Mouse (Mus musculus) layer of hippocampus, adult 9-11 months (tissue): ENCODE data around the gene Sult6b1.

Experiments used
- DNase-seq: peaks from one replicate; pipeline ENCODE4 v3.0.0; 2022

Gene Sult6b1

DNA sequence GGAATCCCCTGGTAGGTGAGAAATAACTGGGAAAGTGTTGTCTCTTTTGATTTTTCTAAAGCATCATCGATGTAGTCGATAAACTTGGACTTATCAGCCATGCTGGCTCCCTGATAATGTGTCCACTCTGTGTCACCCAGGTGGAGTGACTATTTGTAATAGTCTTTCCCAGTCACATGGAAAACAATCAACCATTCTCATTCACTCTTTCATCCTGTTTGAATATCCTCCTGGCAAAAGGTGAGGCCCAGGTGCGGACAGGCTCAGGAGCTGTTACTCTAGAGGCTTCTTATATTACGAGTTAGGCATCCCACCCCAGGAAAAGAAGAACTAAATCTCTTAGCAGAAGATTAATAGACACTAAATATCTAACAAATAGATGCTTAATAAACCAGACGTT lies at the start of gene Sult6b1:
Sult6b1 (minus strand) TSS at position 101 of the 400 bp plus-strand sequence.
- no peak for DNase-seq

DNA sequence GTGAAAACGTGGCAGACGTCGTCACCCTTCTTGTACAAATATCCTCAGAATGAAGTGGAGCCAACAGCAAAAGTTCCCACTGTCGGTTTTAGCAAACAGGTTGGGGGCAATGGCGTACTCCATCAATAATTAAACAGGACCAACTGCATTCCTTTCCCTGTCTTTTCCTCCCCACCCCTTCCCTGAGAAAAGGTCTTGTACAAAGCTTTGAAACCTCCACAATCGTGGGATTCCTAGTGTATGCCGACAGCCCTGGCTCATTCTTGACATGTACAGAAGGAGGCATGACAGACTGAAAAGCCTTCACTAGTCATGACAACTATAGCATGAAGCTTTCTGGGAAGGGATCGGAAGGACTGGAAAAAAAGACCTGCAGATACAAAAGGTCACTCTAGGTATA lies 46.4 kb upstream of the Sult6b1 start:
- DNase-seq: no peak

DNA sequence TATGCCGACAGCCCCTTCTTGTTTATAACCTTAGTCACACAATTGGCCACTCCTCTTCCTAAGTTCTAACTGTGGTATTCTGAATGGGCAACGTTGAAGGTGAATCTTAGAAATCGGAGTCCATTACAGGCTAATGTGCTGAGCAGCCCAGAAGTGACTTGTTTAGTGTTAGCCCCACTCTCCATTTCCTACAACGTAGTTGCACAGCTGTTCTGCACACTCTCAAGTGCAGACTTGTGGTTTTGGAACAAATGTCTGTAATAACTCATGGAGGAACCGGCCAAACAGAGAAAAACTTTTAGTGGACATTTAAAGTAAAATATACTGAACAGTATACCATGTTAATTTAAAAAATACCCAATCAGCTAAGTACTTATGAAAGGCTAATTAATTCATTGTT lies 45.3 kb upstream of the Sult6b1 start:
- DNase-seq: no peak

DNA sequence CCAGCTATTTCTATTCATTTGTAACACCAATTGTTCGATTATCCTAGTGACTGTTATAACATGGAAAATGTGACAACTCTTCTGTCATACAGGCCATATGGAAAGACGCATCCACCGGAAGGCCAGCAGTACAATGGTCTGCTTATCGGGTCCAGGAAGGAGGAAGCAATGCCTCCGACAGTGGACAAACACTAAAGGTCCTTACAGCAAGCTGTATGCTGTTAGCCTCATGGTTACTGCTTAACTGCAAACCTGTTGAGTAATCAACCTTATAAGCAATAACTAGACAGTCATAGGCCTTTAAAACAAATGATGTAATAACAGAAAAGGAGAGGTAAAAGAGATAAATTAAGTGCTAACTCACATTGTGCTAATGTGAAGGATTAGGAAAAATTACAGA lies 44.4 kb upstream of the Sult6b1 start:
- DNase-seq: no peak

DNA sequence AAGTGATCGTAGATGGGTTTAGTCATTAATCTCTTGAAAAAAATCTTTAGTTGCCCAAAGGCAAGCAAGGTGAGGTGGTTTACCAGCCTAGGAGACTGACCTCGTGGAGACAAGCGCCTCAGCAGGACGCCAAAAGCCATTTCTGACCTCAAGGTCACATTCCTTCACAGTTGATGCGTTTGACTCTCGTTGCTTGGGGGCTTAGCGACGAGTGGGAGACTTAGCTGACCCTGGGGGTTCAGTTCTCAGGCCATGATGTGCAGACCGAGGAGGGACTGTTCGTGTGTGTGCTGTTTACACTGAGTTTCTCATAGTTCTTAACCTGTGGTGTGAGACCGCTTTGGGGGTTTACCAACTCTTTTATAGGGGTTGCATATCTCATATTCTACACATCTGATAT lies 35.8 kb upstream of the Sult6b1 start:
- no peak for DNase-seq

DNA sequence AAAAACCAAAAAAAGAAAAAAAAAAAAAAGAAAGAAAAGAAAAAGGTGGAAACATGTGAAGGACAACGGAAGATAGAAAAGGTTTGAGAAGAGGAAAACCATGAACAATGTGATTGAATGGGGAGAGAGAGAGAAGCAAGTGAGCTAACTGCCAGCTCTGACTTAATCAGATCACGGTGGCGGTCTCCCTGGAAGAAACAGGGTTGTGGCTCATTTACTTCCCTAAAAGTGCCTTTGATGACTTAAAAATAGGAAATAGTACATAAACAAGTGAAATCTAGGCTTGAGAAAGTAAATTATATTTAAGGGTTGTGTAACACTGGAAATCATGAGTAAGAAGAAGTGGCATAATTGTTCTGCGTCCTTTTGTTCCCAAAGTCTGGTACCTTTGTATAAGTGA lies 32.1 kb upstream of the Sult6b1 start:
- no peak for DNase-seq

DNA sequence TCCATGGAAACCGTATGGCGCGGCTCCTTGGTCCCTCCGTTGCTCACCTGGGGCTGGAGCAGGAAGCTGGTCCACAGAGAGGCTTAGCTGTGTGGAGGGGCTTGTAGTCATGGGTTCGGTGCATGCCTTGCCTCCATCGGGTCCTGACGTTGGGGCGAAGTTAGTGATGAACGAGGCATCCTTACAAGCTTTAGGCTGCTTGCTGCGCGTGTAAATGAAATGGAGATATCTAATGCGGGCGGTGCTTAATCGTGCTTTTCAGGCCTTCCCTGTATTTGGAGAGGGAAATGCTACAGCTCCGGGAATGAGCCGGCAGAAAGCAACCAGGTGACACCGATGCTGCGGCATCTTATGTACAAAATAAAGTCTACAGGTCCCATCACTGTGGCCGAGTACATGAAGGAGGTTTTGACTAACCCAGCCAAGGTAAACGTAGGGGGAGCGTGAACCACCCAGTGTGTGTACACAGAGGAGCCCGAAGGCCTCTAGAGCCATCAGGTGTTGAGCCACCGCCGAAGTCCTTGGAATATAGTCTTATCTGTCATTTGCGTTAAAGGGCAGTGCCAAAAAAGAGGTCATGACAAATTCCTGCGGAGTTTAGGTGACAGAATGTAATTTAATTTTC lies 30.5 kb upstream of the Sult6b1 start:
- no peak for DNase-seq

DNA sequence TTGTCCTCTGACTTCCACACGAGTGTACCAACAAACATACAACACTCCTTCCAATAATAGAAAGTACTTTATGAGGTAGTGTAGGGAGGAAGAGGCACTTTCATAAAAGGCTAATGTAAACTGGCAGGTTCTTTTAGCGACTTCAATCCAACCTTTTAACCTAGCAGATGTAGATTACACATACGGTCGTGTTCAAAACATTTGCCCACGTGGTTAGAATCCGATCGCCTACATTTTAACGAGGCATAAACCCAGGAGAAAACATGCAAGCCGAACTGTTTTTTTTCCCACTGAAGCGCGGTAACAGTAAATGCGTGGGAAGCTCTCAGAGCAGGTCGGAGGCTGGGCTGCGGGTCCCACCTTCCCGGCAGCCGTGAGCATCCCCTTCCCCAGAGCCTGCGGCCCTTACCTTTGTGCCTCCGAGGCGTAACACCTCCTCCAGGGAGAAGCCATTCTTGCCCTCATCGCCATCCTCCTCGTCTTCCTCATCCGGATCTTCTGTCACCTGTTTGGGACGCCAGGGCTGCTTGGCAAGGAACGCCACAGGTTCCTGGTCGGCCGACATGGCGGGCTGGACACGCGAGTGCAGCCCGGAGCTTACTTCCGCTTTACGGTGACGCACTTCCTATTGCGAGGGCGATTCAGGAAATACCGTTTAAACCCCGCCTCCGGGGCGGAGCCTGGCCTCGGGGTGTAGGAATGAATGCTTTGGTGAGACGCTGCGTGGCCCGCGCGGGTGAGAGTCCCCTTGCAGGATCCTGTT lies 29.9 kb upstream of the Sult6b1 start, which contains the start of the genes Cebpz and Ndufaf7:
Cebpz (minus strand) TSS at position 601 of the 763 bp plus-strand sequence.
Ndufaf7 (plus strand) TSS at position 671 of the 763 bp plus-strand sequence.
- peak; percentile 98 for DNase-seq

DNA sequence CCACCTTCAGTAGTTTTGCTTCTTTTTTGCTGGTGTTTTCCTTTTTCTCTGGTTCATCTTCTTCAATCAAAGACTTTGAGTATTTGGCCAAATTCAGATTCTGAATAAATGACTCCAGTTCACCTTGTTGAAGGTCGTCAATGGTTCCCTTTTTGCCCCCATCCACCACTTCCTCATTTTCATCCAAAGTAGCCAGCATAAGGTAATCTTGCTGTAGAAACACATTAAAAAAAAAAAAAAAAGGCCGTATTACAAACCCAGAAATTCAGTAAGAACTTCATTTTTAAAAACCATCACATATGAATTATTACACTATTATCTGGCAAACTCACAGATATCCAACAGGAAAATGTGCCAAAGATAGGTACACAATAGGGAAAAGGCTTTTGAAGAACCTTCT lies 29.1 kb upstream of the Sult6b1 start:
- no peak for DNase-seq

DNA sequence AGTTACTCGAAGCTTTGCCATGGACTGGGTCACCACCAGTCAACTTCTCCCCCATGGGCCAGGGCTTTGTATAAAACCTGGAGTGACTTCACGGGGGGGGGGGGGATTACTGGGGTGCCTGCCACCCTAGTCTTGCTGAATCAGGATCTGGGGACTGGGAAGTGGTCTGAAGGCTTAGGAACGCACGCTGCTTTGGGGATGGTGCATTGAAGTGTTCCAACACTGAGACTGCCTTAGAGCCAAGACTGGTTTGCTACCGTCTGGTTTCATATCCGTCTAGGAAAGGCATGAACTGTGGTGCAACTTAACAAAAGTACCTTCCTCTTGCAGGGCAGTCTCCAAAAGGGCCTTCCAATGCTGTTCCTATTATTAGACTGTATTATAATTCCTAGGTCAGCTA lies 10.9 kb upstream of the Sult6b1 start:
- DNase-seq: peak; percentile 71

DNA sequence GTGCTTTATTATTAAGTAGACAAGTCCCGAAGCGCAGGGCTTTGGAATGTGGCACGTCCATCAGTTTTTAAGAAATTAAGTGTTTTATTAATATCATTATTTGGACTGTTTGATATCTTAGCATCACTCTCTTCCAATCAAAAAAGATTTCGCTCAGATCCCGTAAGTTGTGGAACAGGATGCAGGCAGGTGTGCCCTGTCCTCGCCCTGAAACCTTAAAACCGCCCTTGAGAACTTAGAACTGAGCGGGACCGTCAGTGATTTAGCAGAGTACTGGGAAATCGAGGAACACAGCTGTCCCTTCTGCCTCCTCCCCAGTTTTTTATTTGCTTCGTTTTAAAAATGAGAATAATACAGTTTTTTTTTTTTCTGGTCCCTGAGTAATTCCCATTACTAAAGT lies 10.1 kb upstream of the Sult6b1 start:
- no peak for DNase-seq

DNA sequence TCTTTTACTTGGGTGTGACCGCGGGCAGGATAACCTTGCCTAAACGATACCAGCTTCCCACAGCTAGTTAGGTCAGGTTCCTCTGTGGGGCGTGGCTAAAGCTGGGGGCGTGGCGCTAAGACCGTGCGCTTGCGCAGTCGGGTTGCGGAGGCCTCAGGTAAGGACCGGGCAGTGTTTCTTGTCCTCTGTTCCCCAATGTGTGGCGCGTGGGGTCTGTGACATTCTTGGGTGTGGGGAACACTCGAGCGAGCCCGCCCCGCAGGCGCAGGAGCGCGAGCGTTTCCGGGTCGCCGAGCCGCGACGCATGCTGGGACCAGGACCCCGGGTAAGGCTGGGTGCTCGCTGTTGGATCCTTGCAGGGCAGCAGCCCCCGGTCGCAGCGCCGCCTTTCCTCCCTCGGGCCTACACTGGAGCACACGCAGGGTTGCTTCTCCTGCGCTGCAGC lies 9.6 kb upstream of the Sult6b1 start, which contains the start of gene Cebpzos:
Cebpzos (plus strand) TSS at position 132 of the 445 bp plus-strand sequence.
- peak; percentile 93 for DNase-seq

DNA sequence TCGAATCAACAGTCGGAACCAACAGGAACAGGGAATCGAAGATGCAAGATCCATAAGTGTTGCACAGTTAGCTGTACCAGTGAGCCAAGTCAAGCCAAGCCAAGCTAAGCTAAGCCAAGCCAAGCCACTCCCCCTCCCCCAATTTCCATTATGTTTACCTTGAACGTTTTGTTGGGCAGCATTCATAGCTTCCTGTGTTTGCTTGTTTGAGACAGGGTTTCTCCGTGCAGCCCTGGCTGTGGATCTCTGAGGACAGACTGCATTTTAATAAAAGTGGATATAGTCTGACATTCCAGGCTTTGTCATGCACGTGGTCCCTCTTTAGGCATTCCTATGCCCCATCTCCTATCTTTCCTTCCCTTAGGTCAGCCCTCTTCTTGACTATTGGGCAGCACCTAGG lies 9.0 kb upstream of the Sult6b1 start:
- DNase-seq: no peak

DNA sequence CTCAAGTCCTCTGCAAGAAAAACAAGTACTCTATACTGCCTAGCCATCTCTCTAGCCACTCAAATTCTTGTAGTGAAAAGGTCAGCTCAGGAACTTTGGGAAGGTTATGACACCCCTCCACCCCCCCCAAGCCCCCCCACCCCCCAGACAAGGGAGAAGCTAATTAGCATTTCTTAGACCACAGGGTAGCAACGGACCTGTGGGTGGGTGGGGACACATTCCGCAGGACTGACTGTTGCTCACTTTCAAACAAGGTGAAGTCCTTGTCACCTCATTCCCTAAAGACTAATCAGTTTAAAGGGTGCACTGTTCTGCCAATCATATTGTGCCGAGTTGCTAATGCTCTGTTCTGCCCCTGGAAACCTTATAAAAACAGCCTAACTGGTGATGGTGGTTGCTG lies 7.1 kb upstream of the Sult6b1 start:
- no peak for DNase-seq

DNA sequence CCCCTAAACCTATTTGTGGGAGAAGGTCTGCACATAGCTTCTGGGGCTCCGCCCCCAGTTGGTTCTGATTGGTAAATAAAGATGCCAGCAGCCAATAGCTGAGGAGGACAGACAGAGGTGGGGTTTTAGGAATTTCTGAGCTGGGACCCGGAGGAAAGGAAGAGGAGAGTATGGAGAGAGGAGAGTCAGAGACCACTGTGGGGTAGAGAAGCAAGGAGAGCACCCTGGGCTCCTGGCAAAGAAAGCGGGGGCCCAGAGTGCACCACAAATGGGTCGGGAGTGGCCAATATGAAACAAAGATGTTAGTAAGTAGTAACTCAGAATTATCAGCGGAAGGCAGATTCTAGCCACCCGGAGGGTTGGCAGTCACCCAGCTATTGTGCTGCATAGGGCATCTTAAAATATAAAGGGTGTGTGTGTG lies 6.1 kb upstream of the Sult6b1 start:
- peak; percentile 34 for DNase-seq

DNA sequence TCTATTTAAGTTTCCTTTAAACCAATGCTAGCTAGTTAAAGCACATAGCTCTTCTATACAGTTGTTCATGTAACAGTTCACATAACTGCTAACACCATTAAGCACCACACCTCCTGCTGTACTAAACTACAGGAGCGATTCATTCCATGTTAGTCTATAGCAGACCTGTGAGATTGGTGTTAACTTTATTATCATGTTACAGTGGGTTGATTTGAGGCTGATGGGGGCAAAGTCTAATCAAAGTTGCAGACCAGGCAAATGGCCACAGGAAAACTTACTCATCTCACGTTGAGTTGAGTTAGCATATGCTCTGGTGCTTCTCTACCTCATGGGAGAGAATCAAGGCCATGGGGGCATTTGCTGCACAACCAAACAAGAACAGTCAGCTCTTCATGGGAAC lies 2.6 kb upstream of the Sult6b1 start:
- no peak for DNase-seq

DNA sequence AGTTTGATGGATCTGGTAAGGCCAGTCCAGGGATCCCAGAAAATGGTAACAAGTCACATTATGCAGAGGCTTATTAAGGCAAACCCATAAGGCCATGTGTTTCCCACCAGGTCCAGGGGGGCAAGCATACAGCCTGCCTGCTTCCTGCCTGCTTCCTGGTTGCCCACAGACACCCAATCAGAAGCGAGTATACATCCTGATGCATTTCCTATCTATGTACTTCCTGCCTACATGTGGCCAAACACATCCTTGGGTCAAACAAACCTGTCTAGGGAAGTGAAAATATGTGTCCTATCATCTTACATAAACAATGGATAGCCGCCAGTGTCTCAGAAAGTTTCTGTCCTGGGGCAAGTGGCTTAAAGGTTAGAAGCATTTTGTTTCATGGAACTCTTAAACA lies 3.6 kb downstream of the Sult6b1 start:
- no peak for DNase-seq

DNA sequence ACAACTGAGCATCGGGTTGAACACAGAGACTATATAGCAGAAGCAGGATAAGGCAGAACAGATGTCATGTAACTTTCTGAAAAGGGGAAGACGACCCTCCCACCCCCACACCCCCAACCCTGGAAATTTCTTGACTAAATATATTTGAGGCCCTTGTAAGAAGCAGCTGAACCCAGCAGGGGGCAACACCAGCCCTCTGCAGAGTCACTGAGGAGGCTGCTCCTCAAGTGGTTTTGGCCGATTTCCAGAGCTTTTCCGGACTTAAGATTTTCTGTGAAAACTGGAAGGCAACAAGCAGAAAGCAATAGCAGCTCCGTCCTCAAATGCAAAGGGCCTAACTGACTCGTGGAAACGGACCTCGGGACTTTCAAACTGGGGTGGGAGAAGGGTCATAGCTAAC lies 11.4 kb downstream of the Sult6b1 start:
- DNase-seq: peak; percentile 36

DNA sequence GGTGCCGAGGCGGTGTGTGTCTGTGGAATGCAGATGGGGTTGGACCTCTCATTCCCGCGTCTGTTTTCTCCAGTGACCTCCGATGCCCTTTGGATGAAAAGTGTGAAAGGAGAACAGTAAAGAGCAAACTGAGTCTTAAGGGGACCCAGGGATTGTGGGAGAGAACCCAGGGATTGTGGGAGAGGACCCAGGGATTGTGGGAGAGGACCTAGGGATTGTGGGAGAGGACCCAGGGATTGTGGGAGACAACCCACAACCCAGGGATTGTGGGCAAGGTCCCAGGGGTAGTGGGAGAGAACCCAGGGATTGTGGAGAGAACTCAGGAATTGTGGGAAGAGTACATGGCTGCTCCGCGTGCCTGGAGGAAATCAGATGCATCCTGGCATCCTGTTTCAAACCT lies 11.8 kb downstream of the Sult6b1 start:
- no peak for DNase-seq

DNA sequence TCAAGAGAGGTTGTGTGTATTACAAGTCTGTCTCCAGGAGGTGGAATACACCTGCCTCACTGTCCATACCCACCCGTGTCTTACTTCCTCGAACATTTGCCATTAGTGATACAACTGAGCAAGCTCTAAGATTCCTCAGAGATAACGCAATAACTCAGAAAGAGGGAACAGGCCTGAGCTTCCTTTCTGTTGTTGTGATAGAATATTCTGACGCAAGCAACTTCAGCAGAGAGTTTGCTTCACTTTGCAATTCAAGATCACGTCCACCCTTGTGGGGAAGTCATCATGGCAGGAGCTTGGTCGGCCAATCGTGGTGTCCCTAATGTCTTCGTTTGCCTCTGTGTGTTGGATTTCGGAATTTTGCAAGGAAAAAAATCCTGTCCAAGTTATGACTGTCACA lies 15.8 kb downstream of the Sult6b1 start:
- no peak for DNase-seq

DNA sequence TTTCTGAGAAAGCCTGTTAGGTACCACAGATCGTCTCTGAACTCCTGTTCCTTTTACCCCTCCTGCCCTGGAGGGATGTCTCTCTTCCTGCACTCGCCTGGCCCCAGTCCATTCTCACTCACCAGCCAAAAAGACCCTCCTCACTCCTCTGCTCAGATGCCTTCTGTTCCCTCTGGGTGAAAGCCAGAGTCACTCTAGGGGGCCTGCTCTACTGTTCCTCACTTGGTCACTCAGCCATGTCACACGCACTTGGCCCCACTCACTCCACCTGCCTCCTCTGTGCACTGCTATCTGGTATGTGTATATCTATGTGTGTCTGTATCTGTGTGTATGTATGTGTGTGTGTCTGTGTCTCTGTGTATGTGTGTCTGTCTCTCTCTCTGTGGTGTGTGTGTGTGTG lies 17.6 kb downstream of the Sult6b1 start:
- no peak for DNase-seq

DNA sequence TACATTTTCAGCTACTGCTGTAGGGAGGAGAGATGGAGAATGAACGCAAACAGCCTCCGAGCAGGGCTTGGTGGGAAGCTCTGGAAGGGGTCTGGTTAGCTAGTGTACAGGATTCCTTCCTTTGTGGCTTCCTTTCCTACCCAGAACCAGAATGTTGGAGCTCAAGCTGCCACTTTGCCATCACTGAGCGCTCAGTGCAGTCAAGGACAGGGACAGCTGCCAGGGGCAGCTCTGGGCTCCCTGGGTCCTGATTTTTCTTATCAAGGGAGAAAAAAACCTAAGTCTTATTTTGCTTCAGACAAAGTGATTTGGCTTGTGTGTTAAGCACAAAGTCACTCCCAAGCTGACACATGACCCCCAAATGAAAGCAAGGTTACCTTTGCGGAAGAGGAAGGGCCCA lies 18.2 kb downstream of the Sult6b1 start:
- no peak for DNase-seq

DNA sequence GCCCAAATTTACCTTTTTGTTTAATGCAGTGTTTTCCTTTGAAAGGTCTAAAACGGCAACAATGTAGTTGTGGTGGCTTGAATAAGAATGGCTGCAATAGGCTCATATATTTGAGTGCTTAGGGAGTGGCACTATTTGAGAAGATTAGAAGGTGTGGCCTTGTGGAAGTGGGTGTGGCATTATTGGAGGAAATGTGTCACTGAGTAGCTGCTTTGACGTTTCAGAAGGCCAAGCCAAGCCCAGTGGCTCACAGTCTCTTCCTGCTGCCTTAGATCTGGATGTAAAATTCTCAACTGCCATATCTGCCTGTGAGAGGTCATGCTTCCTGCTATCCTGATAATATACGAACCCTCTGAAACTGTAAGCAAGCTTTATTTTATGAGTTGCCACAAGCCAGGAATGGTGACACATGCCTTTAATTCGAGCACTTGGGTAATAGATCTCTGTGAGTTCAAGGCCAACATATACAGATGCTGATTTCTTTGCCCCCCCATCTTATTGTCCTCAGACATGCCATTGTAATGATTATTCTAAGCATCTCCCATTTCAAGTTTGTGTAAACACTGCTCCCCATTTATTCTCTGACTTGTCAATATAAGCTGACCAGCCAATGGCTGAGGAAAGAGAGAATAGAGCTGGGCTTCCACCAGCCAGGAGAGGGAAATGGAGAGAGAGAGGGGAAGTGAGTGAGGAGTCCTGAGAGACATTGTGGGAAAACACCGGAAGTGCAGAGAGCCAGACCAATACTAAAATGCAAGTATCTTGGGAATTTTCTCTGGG lies 21.3 kb downstream of the Sult6b1 start:
- no peak for DNase-seq

DNA sequence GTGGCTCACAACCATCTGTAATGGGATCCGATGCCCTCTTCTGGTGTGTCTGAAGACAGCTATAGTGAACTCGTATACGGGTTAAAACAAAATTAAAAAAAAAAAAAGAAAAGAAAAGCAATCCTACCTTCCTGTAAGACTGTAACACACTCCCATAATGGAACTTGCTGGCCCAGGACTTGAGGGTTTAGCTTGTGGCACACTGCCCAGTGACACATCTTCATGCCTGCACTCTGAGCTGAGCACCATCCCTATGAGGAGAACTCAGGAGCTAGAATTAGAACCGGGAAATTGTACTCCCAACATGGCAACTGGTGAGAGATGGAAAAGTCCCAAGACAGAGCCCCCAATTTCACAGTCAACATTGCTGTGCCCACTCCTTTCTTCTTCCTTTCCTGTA lies 23.5 kb downstream of the Sult6b1 start:
- no peak for DNase-seq
